Mouse (Mus musculus): Measurements from ENCODE around the gene Mrgpra4.

Mrgpra4 gene

GRCm38 (mm10) chr7:47981995-47982394 is at the start of gene Mrgpra4:
Gene Mrgpra4, minus strand, starts transcription at chr7:47982095.
- no peak for DNase-seq (ENCODE audit: low read depth)

- no peak for DNase-seq (ENCODE audit: low read depth)
Measured at GRCm38 (mm10) chr7:48027497-48027896, 45.6 kb upstream of the Mrgpra4 start, which contains the start of gene Mrgprx1. Gene Mrgprx1, minus strand, starts transcription at chr7:48027597.

- DNase-seq (ENCODE audit: low read depth) = no peak
Measured at GRCm38 (mm10) chr7:48017874-48018273, 36.0 kb upstream of the Mrgpra4 start.

GRCm38 (mm10) chr7:47995689-47996088 is 13.8 kb upstream of the Mrgpra4 start:
- no peak for DNase-seq (ENCODE audit: low read depth)

- DNase-seq (ENCODE audit: low read depth) = no peak
Measured at GRCm38 (mm10) chr7:47986752-47987151, 4.9 kb upstream of the Mrgpra4 start.
